Mouse (Mus musculus): Measurements from ENCODE around the gene Vmn1r209.
"Not testable (repeated sequence)": the region's sequence is repeated elsewhere in the genome, so short reads cannot be mapped to it uniquely, and the experiment has no call there.

Gene Vmn1r209

DNA sequence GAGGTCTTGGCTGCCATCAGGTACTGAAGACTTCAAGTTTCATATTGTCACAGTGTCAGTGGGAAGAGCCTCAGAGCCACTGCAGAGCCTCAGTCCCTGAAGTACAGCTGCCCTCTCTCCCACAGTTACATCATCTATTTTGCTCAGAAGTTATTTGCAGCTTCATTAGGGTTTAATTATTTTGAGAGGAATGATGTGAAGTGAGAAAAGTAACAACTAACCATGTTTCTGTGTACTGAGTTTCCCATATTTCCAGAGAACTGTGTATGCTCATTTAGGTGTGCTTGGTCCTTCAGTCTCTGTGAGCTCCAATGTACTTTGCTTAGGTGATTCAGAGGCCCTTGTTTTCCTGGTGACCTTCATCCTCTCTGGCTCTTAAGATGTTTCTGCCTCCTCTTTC lies at the start of gene Vmn1r209:
Gene Vmn1r209, minus strand, starts transcription at position 101 of the 400 bp plus-strand sequence.
- CTCF ChIA-PET = not testable (repeated sequence)

DNA sequence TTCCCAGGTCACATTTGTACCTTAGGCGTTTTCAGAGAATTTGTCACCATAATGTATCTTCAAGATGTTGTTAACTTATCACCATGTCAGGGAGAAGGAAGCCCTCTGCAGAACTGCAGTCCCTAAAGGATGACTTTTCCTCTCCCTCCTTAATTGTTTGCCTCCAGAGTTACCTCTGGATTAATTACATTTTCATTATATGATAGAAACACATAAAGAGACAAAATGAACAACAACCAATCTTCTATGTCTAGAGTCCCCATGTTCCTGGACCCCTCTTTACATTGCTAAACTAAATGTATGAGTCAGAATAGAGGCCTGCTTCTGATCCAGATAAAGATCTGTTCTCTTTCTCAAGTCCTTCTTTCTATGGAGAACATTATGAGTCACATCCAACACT lies 48.0 kb upstream of the Vmn1r209 start, which contains the start of gene Vmn1r211:
Gene Vmn1r211, minus strand, starts transcription at position 101 of the 400 bp plus-strand sequence.
- CTCF ChIA-PET = no interaction called here

DNA sequence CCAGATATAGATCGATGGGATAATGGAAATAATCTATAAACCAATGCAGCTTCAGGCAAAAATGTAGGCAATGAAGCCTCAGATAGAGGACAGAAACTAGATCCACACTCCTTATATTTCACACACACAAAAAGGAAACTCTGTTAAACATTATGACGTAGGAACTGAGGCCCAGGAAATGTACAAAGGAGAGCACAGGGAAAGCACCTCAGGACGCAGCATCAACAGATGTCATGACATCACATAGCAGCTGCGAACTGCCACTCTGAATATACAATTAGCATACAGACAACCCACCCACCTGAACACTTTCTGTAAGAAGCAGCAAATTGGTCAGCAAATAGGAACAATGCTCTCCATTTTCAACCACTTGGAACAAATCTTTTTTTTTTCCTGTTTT lies 45.3 kb upstream of the Vmn1r209 start:
- CTCF ChIA-PET = no interaction called here

DNA sequence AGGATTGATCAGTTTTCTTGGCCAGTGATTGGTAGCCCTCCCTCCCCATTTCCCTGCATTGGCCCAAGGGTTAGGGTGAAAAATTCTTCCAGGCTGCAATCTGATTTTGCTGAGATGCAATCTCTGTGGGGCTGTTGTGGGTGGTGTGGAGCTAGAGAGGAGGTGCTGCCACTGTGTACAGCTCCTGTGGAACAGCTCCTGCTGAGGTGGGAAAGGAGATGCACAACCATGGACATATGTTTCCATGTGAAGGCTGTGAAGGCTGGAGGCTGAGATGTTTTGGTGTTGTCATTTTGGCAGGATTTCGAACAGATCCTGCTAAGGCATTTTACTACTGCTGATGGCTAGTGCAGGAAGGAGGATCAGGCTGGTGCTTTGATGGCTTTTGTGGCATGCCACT lies 37.3 kb upstream of the Vmn1r209 start:
- CTCF ChIA-PET = no interaction called here

DNA sequence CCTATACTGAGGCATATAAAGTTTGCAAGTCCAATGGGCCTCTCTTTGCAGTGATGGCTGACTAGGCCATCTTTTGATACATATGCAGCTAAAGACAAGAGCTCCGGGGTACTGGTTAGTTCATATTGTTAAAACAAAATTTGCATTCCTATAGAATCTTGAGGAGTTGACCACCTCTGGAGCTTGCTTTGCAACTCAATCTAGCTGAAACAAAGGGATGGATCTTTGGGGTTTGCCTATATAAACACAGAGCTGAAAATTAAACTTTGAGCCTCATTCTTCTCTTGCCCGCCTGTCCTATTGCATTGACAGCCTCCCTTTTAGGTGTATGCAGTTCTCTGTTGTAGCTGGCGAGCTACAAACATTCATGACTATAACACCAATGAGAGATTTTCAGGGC lies 34.8 kb upstream of the Vmn1r209 start:
- CTCF ChIA-PET = not testable (repeated sequence)

DNA sequence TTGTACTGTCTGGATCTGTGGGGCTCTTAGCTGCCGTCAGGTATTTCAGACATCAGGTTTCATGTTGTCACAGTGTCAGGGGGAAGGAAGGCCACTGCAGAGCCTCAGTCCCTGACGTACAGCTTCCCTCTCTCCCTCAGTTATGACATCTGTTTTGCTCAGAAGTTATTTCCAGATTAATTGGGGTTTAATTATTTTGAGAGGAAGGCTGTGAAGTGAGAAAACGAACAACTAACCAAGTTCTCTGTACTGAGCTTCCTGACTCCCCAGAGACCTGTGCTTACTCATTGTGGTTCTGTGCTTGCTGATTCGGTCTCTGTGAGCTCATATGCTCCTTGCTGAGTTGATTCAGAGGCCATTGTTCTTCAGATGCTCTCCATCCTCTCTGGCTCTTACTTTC lies 21.8 kb upstream of the Vmn1r209 start, which contains the start of gene Vmn1r210:
Gene Vmn1r210, minus strand, starts transcription at position 101 of the 400 bp plus-strand sequence.
- CTCF ChIA-PET = no interaction called here

DNA sequence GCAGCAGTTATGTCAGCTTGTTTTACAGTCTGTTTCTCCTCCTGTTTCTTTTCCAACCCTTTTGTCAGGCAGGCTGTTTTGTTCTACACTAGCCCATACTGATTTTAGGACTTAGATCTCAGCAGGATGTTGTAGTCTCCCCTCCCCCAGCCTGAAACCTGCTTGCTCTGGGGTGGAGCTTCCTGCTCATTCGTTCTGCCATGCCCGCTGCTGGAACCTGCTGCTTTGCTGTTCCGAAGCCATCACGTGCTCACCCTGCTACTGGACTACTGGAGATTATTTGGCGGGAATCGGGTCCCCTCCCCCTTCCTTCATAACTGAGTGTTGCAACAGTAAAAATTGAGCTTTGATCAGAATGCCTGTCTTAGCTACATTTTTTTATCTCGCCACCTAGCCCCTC lies 19.9 kb upstream of the Vmn1r209 start:
- CTCF ChIA-PET = not testable (repeated sequence)

DNA sequence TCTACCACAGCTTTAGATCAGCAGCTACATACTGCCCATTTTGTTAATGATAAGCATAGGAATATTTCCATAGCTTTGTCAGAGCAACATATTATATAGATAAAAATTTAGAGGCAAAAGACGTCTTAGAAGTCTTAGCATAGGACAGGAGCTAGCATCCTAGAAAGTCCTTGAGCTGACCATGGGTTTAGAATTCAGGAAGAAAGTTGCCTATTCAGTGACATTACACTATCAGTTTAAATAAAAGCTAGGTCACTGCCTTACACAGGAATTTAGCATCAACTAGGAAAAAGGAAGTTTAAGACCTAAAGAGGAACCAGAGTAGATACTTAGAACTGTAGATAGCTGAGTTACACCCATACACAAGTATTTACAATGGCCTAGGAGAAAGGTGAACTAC lies 12.1 kb upstream of the Vmn1r209 start:
- CTCF ChIA-PET = not testable (repeated sequence)

DNA sequence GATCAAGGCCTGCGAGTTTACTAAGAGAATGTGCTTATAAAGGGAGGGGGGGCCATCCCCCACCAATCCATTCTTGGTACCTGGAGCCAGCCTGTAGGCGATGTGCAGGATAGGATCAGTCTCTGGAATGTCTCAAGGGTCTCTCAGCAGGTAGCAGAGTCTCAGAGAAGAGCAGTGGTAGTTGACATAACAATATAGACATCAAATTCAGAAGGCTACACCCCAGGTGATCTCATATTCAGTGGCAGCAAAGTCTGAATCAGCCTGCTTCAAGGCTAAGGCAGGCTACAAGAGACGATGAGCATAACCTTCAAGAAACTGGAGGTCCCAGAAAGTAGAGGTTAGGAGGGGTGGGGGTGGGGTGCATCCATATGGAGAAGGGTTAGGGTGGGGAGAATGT lies 21.4 kb downstream of the Vmn1r209 start:
- CTCF ChIA-PET = not testable (repeated sequence)

DNA sequence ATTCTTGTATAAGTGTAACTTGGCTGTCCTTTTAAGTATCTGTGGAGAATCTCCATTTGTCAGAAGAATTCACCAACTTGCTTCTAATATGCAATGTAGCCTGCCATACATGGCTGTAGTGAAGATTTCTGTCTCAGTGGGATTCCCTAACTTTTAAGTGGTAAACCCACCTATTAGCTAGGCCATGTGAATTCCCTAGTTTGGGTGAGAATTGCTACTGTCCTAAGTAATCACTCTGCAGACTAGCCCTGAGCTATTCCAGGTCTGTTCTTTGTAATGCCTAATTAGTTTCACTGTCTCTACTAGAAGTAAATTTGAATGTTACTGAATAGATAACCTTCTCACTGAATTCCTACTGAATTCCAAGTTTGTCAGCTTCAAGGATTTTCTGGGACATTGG lies 25.3 kb downstream of the Vmn1r209 start:
- CTCF ChIA-PET = not testable (repeated sequence)

DNA sequence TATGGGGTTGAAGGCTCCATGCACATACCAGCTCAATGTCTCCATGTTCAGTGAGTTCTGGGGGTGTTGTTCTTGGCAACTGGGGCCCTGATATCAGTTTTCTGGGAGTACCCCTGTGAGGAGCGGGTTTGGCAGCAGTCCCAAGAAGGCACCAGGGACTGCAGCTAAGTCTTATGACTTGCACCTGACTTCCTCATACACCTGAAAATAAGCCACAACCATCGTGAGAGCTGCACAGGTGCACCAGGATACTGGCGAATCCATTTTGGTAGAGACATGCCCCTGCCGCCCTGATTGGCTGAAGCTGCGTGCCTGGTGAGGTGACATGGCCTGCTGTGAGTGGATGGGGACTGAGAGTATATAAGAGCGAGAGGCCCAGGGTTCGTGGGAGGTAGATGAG lies 32.2 kb downstream of the Vmn1r209 start, which contains the start of gene Vmn1r208:
Gene Vmn1r208, minus strand, starts transcription at position 101 of the 400 bp plus-strand sequence.
- CTCF ChIA-PET = not testable (repeated sequence)

DNA sequence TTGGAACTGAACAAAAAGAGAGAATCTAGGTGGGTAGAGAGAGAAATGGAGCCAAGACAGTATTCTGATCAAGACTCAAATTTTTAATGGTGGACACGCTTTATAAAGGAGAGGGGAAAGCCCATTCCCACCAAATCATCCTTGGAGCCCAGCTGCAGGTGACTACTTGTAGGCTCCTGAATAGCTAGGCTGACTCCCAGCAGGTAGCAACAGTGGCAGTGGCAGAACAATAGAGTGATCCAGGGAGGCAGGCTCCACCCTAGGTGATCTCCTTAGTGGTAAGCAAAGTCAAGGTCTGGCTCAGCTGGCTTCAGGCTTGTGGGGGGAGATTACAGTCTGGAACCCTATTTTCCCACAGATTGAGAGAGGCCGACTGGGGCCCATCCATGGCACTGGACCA lies 37.9 kb downstream of the Vmn1r209 start:
- CTCF ChIA-PET = not testable (repeated sequence)
